Mouse (Mus musculus) layer of hippocampus, postnatal 10 days (tissue): ENCODE measurements around the gene Arid5b. TPM values are rescaled to one million over a fixed set of nuclear protein-coding genes. Genes with fewer than 3 reads are reported as not detected.

ENCODE experiments used
- DNase-seq, 2 experiments: peaks; one replicate each; pipeline ENCODE4 v3.0.0; 2021; ENCODE audit warnings: low spot score in 2 of 2
- total RNA-seq, 2 experiments: library from RNA; stranded (reverse); gene quantifications; 2 replicates each; pipeline ENCODE4 v1.2.3; 2021

Gene Arid5b
- total RNA-seq, 2 experiments from 2014 or later, result 16.0 to 18.2 TPM

DNA sequence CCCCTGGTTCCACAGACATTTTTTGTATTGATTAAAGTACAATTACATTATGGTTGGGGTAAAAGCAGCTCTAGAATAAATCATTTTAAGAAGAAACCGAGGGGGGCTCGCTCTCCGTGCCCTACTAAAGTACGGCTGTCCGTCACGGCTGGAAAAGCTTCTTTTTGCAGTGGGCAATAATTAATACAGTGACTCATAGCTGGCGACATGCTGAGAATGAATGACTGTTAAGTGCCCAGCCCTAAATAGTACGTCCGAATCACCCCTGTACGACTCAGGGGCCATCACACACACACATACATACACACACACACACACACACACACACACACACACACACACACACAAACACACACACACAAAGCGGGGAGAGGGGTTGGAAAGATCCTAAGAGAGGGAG lies 75.2 kb downstream of the Arid5b start:
- no peak for DNase-seq

DNA sequence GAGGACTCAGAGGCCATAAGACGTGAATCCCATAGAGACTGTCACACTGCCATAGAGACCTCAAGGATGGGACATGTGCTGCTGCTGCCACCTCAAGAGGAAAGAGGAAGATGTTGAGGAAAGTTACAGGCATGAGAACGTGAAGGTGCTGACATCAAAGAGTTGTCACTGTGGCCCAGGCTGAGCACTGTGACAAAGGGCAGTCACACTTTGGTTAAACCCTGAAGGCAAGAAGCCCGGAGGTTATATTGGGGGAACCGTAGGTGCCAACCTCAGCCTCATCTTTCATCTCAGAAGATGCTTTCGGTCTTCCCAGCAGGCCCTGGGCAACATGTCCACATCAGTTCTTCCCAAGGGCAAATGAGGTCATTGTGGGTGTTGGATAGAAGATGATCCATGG lies 79.1 kb downstream of the Arid5b start:
- no peak for DNase-seq

DNA sequence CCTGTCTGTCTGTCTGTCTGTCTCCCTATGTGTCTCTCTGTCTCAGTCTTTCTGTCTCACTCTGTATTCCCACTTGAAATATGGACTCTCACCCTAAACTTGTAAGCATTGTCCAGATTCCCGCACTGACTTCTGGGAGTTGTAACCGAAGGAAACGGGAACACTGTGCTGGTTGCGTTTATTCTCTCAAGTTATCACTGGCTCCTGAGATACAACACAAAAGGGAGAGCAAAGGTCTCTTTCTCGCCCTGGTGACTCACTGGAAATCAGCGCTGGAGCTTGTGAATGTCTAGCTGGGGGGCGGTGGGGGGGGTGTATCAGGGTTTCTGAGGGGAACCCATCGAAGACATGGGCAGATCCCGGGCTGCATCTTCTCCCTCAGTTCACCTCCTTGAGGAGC lies 82.2 kb downstream of the Arid5b start:
- DNase-seq, result no peak

DNA sequence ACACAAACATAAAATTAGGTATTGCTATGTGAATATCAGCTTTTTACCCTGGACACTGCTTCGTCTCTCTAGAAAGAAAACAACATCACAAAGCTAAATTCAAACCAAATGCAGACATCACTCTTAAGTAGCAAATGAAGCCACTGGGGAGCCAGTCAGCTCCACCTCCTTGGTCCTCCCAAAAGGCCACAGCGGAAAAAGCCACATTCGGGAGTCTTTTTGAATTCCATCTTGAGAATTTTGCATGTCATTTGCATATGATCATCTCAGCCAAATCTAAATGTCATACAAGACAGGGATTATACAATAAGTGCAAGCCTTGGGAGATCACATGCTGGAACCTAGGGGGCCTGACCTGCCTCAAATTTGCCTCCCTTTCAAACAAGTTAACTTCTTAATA lies 85.0 kb downstream of the Arid5b start:
- DNase-seq, result no peak

DNA sequence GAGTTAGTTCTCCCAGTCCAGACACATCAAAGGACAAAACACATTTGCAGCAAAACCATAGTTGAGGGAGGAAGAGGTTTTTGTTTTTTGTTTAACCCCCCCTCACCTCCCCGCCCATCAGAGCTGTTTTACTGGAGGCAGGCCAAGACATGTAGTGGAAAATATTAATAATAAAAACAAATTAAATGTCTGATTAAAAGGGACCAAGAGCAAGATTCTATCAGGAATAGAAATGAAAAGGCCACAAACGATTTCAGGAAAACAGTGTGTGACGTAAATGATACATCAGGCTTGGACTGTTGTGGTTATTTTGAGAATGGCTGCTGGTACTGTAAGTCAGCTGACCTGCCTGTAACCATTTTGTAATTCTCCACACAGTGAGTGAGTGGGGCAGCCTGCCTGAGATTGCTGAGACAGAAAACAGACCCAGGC lies 85.7 kb downstream of the Arid5b start:
- no peak for DNase-seq

DNA sequence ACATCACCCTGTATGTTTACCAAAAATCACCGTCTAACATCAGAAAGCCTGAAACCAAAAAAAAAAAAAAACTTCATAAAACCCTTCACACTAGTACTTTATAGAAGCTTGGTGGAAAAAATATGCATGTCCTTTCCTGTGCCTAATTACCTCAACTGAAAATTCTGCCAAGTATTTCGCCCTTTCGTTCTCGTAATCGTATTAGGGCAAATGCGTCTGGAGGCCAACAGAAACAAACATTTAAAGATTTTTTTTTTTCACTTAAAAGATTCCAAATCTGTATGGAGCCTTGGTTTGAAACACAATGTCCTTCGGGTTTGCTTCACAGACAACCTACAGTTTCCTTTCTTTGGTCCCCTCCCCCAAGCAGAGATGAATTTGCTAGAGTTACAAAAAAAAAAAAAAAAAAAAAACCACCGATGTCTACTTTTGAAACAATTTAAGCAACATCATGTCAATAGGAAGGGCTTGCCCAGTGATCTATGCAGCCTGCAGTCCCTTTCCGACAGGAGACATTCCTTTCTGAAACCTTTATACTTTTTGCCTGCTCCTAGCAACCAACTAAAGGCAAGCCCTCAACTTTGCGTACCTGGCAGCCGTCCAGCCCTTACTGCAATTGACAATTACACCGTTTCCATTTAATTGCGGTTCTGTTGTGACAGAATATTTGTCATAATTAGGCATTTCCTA lies 86.7 kb downstream of the Arid5b start:
- DNase-seq, result peak; percentile 38 to 58

DNA sequence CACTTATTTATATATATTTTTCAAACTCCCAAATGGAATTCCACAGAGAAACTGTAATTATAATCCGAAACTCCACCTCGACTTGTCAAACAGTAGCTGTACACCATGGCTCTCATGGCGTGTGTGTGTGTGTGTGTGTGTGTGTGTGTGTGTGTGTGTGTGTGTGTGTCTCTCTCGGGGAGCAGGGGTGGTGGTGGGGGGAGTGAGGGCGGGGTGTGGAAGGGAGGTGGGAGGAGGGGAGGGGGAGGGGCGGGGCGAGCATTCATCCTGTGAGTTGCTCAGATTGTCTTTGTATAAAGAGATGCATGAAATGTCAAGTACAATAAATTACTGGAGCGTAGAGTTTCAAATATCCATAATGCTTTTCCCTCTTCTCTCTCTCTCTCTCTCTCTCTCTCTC lies 87.4 kb downstream of the Arid5b start:
- no peak for DNase-seq

DNA sequence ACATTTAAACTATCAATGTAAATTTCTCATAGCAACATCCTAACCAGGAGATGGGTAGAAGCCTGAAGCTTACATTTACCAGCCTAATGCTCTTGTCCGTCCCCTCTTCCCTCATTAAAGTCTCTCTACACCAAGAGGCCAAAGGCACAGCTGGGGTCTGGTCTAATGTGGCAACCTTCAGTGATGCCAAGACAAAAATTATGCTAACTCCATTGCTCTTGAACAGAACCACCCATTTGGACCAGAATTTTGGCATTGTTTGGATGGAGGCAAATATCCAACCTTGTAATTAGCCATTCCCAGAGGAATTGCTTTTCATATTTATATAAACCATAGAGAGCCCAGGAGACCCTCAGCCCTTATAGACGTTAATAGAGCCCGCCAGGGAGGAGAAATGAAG lies 88.7 kb downstream of the Arid5b start:
- DNase-seq, result no peak

DNA sequence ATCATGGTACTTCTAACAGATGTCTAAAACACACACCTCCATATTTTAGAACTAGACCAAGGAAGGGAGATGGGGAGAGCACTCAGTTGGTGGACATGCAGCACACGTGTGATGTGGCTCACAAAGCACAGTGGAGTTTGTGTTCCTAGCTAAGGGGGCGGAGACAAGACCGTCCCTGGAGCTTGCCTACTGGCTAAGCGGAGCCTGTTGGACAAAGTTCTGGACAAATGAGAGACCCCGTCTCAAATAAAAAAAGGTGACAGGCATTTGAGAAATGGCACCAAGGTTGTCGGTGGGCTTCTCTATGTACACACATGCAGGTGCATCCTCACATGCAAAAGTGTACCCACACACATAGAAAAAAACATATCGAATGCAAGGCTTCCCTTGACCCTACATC lies 95.4 kb downstream of the Arid5b start:
- DNase-seq, result no peak

DNA sequence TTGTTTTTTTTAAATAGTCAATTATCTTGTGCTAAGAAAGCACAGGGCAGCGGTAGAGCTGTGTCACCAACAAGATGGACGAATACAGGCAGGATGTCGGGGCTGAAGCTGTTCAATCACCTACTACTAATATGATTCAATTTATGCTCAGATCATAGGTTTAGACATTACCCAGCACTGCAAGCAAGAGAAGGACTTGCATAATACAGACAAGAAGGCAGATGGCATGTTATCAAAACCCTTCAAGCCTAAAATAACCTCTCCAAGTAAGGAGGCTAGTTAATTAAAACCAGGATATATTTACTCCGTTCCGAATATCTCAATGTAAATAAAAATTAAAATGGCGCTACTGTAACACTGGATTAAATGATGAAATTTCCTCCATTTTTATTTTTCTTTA lies 96.3 kb downstream of the Arid5b start:
- no peak for DNase-seq

DNA sequence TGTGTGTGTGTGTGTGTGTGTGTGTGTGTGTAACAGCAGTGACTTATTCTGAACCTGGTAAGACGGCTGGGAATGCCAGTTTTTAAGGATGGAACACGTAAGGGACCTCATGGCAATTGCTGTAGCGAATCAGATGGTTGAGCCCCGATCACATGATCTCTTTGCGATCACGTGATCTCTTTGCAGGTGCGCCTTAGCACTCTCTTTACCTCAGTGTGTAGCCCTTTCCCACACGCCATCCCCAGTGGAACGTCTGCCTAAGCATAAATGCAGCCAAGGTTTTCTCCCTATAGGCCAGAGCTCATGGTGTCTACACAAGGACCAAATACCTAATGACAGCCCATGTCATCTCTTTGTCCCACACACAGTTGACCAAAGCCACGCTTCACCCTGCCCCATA lies 97.4 kb downstream of the Arid5b start:
- DNase-seq, result no peak

DNA sequence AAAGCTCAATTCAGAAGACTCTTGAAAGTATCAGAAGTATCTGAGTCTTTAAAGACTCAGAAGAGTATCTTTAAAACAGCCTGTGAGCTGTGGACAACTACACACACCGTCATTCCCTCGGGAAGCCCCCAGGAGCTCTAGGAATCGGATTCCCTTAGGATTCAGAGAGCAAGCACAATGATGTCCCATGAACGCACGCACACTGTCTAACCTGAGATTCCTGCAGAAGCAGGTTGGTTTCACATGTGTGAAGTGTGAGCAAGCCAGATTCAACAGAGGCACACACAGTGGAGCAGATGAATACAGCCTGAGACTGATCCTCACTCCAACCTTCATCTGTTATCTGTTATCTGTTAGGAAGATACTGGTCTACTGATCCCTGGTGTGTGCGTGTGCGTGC lies 97.8 kb downstream of the Arid5b start:
- no peak for DNase-seq

DNA sequence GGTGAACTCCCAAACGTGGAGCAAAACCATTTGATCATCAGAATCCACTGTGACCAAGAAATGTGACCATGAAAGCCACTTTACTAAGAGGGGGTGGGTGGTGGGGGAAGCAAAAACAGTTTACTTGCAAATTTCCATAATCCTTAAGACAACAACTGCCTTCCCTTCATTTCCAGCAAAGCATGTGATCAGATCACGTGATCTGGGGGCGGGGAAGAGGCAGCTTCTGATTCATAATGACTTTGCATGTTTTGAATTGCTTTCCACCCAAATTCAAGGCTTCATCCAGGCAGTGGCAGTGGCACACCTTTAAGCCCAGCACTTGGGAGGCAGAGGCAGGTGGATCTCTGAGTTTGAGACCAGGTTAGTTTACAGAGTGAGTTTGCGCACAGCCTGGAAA lies 98.4 kb downstream of the Arid5b start:
- DNase-seq, result no peak

DNA sequence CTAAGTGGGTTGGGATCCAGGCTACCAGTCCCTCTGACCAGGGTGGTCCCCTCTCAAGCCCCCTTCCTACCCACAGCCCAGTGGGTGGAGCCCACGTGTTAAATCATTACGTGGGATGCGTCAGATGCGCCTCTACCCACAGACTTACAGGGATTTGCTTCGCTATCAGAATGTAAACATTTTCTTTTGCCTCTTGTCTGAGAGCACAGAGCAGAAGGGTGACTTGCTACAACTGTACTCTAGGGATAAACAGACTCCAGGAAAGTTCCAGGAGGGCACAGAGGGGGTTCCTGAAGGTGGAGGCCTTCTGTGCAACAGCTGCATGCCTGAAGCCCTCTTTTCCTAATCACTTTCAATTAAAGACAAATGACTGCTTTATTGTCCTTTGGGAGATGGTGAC lies 98.8 kb downstream of the Arid5b start:
- DNase-seq, result no peak

DNA sequence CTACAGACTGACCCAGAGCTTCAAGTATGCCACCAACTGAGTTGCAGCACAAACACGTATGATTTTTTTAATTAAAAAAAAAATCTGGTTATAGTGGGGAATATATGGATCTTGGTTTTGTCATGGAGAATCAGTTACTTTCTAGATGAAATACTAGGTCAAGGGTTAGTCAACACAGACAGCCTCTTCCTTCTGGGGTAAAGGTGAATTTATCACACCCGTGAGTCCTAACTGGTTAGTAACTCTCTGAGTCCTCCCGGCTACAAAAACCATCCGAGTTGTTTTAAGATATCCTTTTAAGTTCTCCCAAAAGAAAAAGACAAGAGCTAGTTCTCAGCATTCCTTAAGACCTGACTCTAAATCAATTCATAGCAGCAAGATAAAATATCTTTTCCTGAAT lies 99.2 kb downstream of the Arid5b start:
- DNase-seq, result no peak

DNA sequence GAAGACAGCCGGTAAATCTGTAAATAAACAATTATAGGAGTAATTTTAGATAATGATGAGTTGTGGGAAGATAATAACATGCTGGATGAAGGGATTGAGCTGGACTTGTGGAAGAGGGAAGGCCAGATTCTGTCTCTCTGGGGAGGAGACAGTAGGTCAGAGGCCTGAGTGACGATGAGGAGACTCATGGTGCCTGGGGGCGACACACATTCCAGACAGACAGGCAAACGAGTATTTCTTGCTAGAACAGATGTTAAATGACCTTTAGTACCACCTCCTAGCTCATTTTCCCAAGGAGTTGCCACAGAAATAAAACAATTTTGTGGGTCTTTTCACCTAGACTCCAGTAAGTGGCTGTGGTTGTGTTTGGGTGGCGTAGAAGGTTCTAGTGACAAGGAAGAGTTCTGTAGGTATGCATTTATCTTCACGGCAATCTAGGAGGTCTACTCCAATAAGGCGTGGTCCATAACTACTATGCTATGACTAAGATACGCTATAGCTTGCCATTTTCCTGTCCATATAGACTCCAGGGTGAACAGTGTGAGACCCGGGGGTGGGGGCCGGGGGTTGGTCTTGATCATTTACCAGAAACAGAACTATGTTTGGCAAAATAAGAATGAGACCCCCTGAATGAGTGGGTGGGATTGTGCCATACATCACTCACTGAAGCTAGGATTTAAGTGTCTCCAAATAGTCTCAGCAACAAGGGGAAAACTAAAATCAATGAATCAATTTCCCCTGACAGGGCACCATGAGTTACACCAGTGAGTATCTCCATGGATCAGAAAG lies 100.6 kb downstream of the Arid5b start:
- no peak for DNase-seq

DNA sequence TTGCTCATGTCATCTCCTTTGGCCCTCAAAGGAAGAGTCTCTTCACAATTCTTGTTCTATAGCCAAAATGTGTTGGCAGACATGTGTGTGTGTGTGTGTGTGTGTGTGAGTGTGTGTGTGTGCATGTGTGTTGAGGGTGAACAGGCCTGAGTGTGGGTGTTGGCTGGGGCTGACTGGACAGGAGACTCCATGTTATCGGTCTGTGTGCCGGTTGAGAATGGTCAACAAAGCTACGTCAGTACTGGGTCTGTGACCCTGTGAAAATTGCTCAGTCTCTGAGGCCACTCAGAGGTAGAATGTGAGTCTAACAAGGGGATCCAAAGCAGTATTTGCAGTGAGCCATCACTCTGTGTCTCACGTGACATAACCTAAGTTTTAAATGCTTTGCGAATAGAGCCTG lies 102.7 kb downstream of the Arid5b start:
- DNase-seq, result no peak

DNA sequence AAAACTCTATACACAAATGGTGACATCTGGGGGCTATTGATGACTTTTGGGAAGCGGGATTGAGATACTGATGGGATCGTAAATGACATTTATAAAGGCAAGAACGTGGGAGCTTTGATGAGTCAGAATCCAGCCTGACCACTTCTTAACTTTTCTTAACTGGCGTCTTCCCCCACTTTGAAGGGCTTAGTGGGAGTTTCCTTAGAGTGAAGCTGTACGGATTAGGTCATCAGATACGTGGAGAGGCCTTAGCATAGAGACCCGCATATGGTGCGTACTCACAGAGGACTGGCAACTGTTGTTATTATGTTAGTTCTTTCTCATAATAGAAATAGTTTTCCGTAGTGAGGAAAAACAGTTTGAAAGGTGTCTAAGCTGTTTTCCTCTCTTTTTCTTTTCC lies 104.9 kb downstream of the Arid5b start:
- no peak for DNase-seq

DNA sequence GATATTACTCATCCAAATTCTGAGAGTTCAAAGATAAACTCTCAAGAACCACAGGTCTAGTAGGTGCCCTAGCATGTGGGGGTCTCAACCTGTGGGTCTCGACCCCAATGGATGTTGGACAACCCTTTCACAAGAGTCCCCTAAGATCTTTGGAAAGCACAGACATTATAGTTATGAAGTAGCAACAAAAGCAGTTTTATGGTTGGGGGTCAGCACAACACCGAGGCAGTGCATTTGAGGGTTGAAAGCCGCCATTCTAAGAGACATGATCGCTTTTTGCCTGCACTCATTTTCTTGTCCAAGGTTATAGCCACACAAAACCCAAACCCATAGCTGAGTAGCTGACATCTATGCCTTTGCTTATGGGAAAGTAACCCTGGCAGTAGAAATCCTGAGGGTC lies 105.6 kb downstream of the Arid5b start:
- no peak for DNase-seq

DNA sequence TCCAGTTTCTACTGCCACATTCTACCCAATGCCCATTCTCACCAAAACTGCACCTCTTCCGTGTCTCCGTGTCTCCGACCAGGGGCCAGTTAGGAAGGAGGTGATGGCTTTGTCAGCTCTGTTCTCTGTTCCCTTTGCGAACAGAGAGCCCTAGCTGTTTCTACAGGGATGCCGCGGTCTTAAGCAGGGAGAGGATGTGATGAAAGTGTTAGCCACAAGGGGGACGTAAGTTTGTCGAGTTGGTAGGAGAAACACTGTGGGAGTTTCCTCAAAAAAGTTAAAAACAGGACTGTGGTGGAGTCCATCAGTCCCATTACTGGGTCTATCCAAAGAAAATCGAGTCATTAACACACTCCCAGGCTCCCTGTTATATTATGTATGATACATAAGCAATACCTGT lies 106.6 kb downstream of the Arid5b start:
- DNase-seq, result no peak

DNA sequence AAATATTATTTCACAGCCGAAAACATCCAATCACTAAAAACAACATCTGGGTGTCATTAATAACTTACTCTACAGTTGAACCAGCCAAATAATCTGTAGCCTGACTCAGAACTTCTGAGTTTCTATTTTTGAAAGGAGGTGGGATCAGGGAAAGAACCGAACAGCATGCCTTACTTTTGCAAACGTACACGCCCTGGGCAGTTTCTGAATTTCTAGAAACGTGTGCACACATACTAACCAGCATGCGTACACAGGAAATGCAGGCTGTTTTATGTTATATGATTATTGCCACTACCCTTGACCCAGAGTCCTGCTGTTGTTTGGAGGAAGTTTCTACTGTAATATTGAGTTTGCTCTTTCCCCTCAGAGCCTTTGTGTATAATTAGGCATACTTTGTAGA lies 109.9 kb downstream of the Arid5b start:
- DNase-seq, result no peak

DNA sequence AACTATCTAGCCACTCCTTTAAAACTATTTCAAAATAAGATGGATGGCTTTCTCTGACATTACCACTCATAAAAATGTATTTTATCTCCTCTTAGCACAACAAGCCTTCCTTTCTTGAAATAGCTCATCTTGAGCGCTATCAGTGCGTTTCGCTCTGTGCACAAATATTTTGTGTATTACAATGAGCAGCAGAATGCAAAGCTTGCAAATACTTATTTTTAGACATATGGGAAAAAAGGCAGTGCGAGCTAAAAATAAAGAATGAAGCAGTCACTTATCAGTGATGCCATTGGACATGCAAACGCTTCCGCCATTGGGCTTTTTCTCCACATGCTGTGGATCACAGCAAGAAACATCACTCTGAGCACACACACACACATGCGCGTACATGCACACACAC lies 110.4 kb downstream of the Arid5b start:
- no peak for DNase-seq

DNA sequence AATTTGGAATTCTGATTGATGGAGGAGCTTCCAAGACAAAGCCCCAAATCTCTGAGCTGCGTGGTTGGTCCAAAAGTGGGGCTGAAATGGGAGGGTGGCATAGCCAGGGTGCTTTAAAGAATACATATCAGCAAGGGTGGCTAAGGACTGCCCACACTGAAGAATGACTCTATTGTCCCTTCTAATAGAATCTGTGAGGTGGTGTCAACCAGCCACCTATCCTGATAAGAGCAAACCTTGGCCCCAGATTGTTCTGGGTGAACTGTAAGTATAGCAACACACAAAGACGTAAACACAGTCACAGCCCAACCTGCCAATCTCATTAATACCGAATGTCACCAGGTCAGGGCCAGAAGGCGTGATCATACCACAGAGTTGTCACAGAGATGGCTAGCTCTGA lies 111.4 kb downstream of the Arid5b start:
- no peak for DNase-seq
